26 mouse cellular contexts compared by ENCODE assay signal in the genomic region with DNA sequence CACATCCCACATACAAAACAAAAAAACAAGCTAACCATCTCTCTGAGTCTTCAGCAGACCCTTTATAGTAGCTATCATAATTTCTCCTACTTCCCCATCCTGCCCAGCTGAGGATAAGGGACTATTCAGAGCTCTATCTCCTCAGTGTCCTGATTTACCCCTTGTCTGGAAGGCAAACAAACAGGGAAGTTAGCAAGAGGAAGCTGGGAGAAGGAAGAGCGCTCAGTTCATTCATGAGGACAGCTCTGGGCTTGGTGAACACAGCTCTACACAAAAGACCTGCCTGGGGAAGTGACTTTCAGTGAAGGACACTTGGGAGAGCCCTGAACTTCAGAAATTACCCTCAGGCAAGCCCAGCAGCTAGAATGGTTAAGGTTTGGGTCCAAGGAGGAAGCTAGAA.
DNase-seq lines count a peak whose midpoint lies in the region; ATAC-seq and TF ChIP-seq lines count a peak whose summit lies in the region.
"Had no signal": no experiment of that assay in that cellular context is flagged by ENCODE, and none has a peak within 500 bp of the region (broad histone marks: within the 10 kb centered on the region; RNA-seq: fewer than 3 reads in every experiment).

No protein-coding gene starts in this region.

- no peak for DNase-seq in heart, postnatal 36 days
- DNase-seq in lung, postnatal 0 days (ENCODE audit: low spot score), result no peak
- DNase-seq in lung, postnatal 36 days, result no peak
- no peak for DNase-seq in thymus, postnatal 0 days (ENCODE audit: low spot score)
- no peak for DNase-seq in thymus, postnatal 36 days
- DNase-seq: adrenal gland, postnatal 25 days; cerebellum, adult 11-12 months; cerebellum, postnatal 36 days; gastrocnemius, postnatal 10 days; heart, postnatal 10 days; kidney, adult 18-20 months; kidney, postnatal 10 days; left cerebral cortex, postnatal 4 days; lung, embryonic 14.5 days; lung, postnatal 4 days; thymus, adult 18-20 months had no signal

- H3K27me3 ChIP-seq in heart, embryonic 11.5 days (ENCODE audit: control insufficient read depth, insufficient read depth, low read length), result no peaks in the 10 kb centered on the region
- H3K27me3 ChIP-seq in lung, postnatal 0 days (replicated peaks; ENCODE audit: insufficient read depth, low read length), result no peaks in the 10 kb centered on the region
- H3K27me3 ChIP-seq in small intestine, adult 2 months (ENCODE audit: control insufficient read depth, insufficient read depth, low read length), result no peaks in the 10 kb centered on the region
- H3K27me3 ChIP-seq: forebrain, embryonic 13.5 days; limb, embryonic 15.5 days; midbrain, embryonic 12.5 days; stomach, embryonic 15.5 days had no signal

- 74% methylated on average over 1 of the region's 1 CpGs for WGBS in heart, embryonic 11.5 days (ENCODE audit: insufficient replicate concordance)
- 82% methylated on average over 1 of the region's 1 CpGs for WGBS in lung, postnatal 0 days
- WGBS in small intestine, adult 2 months, result 28% methylated on average over 1 of the region's 1 CpGs

- TF ChIP-seq EP300 in lung, postnatal 0 days (IDR thresholded peaks at IDR 0.05), result no peak

- peak overlapping the region; percentile 54; the same call in 1 of the 2 replicates for H3K27ac ChIP-seq in heart, embryonic 11.5 days (ENCODE audit: low read depth, low read length)
- H3K27ac ChIP-seq in lung, postnatal 0 days (ENCODE audit: low read length), result no peak overlapping the region; the same call in 1 of the 2 replicates
- H3K27ac ChIP-seq in small intestine, adult 2 months (ENCODE audit: insufficient read depth, low read depth, low read length), result peak overlapping the region; percentile 8
- H3K27ac ChIP-seq: forebrain, embryonic 13.5 days; hindbrain, embryonic 14.5 days; limb, embryonic 15.5 days; midbrain, embryonic 12.5 days; stomach, embryonic 15.5 days had no signal

- no peak for ATAC-seq in heart, embryonic 11.5 days (replicated peaks; ENCODE audit: insufficient number of reproducible peaks, low FRiP score, low TSS enrichment)
- peak; percentile 14; the same call in 1 of the 2 replicates for ATAC-seq in lung, postnatal 0 days
- peak; percentile 12 to 39; a peak in 1 of 4 replicates for ATAC-seq in hematopoietic stem cell, adult 5-6 weeks (replicated peaks in 1 of 2; ENCODE audit: insufficient read depth in 1 of 2, low FRiP score in 2 of 2, low TSS enrichment in 1 of 2, low read depth in 1 of 2, poor library complexity in 2 of 2, severe bottlenecking in 2 of 2)
- ATAC-seq: CD4-positive, CD25-positive, alpha-beta regulatory T cell, adult 4 months; forebrain, embryonic 13.5 days; inflammation-experienced regulatory T-cells, adult 6 months had no signal

- H3K9ac ChIP-seq in heart, embryonic 11.5 days (ENCODE audit: low read depth, low read length), result no peak overlapping the region
- no peak overlapping the region for H3K9ac ChIP-seq in lung, postnatal 0 days (replicated peaks; ENCODE audit: low read depth)
- H3K9ac ChIP-seq: forebrain, embryonic 13.5 days; hindbrain, embryonic 14.5 days; limb, embryonic 15.5 days; lung, embryonic 14.5 days; midbrain, embryonic 12.5 days; stomach, embryonic 15.5 days had no signal

- H3K4me3 ChIP-seq in heart, embryonic 11.5 days (ENCODE audit: low read depth, low read length), result no peak overlapping the region
- no peak overlapping the region for H3K4me3 ChIP-seq in lung, postnatal 0 days (ENCODE audit: low read depth, low read length)
- no peak overlapping the region for H3K4me3 ChIP-seq in small intestine, adult 2 months (ENCODE audit: low read depth, low read length)
- H3K4me3 ChIP-seq: forebrain, embryonic 13.5 days; limb, embryonic 15.5 days; midbrain, embryonic 12.5 days; stomach, embryonic 15.5 days had no signal

- no peak for TF ChIP-seq CTCF in lung, postnatal 0 days (IDR thresholded peaks at IDR 0.05)
- TF ChIP-seq CTCF in small intestine, adult 2 months (IDR thresholded peaks at IDR 0.05; ENCODE audit: extremely low read depth, insufficient read length, insufficient replicate concordance, low read depth, low read length), result no peak

- no peak for TF ChIP-seq POLR2A in small intestine, adult 2 months (IDR thresholded peaks at IDR 0.05; ENCODE audit: low read depth, low read length)

- H3K4me1 ChIP-seq in heart, embryonic 11.5 days (ENCODE audit: control insufficient read depth, insufficient read depth, low read length), result peaks cover 13% of the 10 kb centered on the region
- no peaks in the 10 kb centered on the region for H3K4me1 ChIP-seq in lung, postnatal 0 days (ENCODE audit: insufficient read depth, low read depth, low read length)
- H3K4me1 ChIP-seq in small intestine, adult 2 months (ENCODE audit: control insufficient read depth, insufficient read depth, insufficient read length, low read length), result peaks cover 11% of the 10 kb centered on the region; the same call in 1 of the 2 replicates
- H3K4me1 ChIP-seq: forebrain, embryonic 13.5 days; midbrain, embryonic 12.5 days; stomach, embryonic 15.5 days had no signal

- no peak overlapping the region for H3K4me2 ChIP-seq in heart, embryonic 11.5 days
- no peak overlapping the region for H3K4me2 ChIP-seq in lung, postnatal 0 days (replicated peaks; ENCODE audit: low read depth, low read length)
- H3K4me2 ChIP-seq: forebrain, embryonic 13.5 days; hindbrain, embryonic 14.5 days; limb, embryonic 15.5 days; lung, embryonic 14.5 days; midbrain, embryonic 12.5 days; stomach, embryonic 15.5 days had no signal

- peaks cover 9% of the 10 kb centered on the region for H3K9me3 ChIP-seq in heart, embryonic 11.5 days (replicated peaks; ENCODE audit: control insufficient read depth, low read length)
- no peaks in the 10 kb centered on the region for H3K9me3 ChIP-seq in lung, postnatal 0 days (ENCODE audit: low read length)
- H3K9me3 ChIP-seq: stomach, embryonic 15.5 days had no signal

- intact Hi-C loops in heart, postnatal 36 days (cut with DNase I), result no loop called here

- no peaks in the 10 kb centered on the region for H3K36me3 ChIP-seq in heart, embryonic 11.5 days (ENCODE audit: control insufficient read depth, insufficient read depth, low read length)
- no peaks in the 10 kb centered on the region; the same call in 1 of the 2 replicates for H3K36me3 ChIP-seq in lung, postnatal 0 days (ENCODE audit: insufficient read depth, low read length)
- H3K36me3 ChIP-seq in small intestine, adult 2 months (ENCODE audit: control insufficient read depth, insufficient read depth, low read length), result no peaks in the 10 kb centered on the region
- H3K36me3 ChIP-seq: limb, embryonic 15.5 days; midbrain, embryonic 12.5 days; stomach, embryonic 15.5 days had no signal
